Mouse (Mus musculus) kidney, adult 8-10 months (tissue): ENCODE results near the gene Med14.
A peak's percentile ranks its signal among the peaks of the same experiment; 100 is the strongest.

Source experiments
- DNase-seq, 2 experiments: peaks; one replicate each; pipeline ENCODE4 v3.0.0; 2022

The Med14 gene

DNA sequence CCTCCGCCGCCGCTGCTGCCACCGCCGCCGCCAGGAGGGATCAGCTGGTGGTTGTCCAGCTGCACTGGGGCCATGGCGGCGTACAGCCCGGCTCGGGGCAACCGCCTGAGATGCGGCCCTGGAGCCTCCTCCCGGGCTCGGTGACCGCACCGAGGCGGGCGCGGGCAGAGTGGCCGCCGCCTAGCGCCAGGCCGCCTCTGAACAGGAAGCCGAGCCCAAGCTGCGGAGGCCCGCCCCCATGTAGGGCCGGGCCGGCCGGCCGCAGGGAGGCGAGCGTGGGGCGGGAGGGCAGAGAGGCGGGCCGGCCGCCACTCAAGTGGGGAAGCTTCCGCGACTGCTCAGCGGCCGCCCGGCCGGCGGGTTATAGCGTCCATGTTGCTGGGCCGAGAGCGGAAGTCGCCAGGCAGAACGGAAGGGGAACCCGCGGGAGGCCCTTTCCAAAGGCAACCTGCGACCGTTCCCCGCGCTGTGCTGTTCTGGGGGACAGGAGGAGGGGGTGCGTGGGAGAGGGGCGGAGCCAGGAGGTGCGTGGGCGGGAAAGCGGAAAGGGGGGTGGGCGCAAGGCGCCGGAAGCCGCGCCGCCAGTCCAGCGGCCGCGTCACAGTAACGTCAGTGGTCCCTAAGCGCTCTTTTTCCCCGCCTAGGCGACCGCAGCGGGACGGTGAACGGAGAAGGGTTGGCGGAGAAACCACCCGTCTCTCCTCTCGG lies at the start of gene Med14:
Gene Med14, minus strand, starts transcription at position 448 of the 708 bp plus-strand sequence.
- peak; percentile 82 to 84 for DNase-seq

DNA sequence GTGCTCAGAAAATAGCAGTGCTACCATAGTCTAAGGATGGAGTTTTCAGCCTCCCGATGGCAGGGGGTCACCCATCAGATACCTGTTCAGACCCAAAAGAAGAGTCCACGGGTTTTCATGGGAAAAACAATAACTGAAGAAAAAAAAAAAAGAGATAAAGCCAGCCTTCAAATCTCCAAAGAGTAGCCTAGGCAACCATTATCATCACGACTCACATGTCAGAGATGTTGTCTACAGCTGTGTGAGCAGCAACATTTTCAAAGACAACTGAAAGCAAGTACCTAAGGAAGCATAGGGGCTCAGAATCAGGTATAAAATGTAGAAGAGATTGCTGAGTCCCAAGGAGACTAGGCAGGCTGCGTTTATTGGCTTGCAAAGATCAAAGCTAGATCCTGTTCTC lies 38.7 kb upstream of the Med14 start:
- DNase-seq = no peak

DNA sequence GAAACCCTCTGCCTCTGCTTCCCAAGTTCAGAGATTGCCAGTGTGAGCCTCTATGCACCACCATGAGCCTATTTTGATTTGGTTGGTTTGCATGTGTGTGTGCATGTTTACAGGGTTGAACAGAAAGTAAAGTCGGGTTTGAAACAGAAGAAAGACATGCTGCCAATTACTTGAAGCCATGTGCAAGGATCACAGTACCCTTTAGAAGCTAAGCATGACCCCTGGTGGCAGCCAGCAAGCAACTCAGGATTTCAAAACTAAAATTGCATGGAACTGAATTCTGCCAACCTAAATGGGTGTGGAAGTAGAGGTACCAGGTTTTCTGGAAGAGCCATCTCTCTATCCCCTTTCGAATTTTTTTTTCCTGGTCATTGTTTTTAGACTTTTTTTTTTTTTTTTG lies 33.0 kb upstream of the Med14 start:
- DNase-seq = peak; percentile 19

DNA sequence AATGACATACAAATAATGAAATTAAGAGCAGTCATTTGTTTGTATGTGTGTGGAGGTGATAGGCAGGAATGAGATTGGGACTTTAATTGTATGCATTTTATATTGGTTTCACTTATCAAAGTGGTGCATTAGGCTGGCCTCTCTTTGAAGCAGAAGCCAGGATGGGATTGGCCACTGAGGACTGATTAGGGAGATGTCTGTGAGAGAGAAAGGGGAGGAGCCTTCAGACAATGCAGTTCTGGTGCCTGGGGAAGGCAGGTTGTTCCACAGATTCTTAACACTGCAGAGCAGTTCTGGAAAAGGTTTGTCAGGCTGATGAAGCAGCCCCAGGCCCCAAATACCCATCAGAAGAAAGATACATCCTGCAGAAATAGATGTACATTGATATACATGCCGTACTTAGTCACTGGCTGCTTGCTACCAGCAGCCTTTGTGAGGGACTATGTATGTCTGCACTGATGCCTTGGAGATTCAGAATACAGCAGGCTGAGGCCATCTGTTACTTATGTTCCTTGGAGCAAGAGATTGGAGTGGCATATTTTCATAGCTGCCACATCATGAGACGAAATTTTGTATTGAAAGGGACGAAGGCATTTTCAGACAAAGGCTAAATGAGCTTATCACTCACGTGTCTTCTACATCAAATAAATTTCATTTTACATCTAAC lies 29.9 kb upstream of the Med14 start:
- no peak for DNase-seq

DNA sequence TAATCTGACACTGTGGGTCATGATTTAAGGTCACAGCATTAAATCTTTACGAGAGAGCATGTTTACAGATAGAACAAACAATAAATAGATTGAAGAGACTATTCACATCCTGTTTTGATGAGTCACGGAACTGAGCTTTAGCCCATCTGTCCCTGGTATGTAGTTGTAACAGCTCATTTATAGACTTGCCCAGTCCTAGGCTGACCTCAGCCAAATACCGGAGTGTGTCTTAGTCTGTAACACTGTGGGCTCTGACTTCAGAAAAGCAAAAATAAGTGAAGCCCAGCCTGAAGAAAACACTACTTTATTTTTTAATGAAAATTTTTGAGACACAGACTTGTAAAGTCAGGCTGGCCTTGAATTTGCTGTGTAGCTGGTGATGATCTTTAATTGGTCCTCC lies 11.4 kb upstream of the Med14 start:
- no peak for DNase-seq

DNA sequence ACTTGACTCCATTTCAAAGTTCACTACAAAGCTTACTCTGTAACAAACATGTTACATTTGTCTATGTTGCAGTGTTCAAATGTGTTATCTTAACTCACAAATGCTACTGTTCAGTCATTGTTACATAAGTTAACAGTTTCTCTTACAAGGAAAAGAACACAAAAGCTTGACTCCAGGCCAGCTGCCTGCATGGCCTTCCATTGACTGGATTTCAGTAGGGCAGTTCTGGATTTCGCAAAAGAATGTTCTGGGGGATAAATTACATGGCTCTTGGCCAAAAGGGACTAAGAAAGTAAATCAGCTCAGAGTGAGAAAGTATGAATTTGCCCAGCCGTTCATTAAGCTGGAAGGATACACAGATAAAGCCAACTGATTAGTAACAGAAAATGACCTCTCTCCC lies 9.7 kb upstream of the Med14 start:
- DNase-seq = peak in 1 of 2 experiments; percentile 18

DNA sequence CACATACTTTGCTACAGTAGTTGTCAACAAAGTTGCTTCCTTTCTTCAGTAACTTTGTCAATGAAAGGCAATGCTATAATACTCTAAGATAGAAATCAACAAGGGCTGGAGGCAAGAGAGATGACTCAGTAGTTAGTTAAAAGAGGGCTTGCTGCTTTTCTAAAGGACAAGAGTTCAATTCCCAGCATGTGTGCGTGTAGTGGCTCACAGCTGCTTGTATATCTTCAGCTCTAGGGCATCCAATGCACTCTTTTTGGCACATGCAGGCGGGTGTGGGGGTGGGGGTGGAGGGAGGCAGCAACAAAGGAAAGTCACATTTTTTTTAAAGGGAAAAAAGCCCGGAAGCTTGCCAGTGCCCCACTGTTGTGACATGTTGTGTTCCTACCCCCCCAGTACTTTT lies 6.7 kb upstream of the Med14 start:
- DNase-seq = no peak

DNA sequence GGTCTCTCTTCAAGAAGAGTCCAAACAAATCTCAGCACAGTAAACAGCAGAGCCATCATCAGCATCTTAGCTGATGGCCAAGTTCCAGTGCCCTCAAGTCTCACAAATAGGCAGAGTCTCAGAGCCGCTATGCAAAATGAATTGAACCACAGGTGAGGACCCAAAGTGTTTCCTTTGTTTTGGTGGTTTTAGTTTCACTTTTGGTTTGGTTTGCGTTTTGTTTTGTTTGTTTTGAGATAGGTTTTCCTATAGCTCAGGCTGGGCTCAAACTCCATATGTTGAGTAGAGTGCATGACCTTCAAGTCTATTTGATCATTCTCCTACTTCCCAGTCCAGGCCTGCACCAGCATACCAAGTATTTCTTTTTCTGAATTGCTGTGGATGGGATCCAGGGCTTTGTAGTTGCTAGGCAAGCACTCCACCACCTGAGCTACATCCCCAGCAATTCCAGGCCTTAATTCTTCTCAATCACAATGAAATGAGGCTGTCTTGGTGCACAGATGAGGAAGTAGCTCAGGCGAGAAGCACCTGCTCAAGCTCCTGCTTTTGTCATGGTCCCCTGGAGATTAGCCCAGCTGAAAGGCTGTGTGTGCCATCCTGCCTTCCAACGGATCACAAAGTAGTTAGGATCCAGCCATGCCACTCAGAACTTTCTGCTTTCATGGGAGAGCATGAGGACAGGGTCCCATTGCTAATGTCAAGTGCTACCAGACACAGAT lies 5.1 kb upstream of the Med14 start:
- DNase-seq = no peak

DNA sequence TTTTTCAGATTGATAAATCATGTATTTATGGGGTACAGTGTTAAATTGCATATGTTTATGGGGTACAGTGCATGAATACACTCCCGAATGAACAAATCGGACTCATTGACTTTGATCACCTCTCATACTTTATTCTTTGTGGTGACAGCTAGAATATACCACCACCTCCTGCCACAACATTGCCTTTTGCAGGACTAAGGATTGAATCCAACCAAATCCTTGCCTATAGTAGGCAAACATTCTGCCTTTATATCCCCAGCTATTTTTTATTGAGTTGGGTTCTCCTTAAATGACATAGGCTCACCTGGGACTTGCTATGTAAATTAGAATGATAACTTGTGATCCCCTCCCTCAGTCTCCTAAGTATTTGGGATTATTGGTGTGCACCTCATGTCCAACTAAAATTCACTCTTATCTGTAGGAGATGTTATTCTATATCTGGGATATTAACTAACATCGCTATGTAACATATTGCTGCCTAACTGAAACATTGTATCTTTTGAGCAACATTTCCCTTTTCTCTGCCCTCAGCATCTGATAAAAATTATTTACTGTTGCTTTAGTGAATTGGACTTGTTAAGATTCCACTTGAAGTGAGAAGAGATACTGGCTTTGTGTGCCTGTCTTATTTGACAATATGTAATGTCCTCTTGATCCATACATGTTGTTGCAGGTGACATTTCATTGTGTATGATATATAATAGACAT lies 1.4 kb upstream of the Med14 start:
- DNase-seq = no peak

DNA sequence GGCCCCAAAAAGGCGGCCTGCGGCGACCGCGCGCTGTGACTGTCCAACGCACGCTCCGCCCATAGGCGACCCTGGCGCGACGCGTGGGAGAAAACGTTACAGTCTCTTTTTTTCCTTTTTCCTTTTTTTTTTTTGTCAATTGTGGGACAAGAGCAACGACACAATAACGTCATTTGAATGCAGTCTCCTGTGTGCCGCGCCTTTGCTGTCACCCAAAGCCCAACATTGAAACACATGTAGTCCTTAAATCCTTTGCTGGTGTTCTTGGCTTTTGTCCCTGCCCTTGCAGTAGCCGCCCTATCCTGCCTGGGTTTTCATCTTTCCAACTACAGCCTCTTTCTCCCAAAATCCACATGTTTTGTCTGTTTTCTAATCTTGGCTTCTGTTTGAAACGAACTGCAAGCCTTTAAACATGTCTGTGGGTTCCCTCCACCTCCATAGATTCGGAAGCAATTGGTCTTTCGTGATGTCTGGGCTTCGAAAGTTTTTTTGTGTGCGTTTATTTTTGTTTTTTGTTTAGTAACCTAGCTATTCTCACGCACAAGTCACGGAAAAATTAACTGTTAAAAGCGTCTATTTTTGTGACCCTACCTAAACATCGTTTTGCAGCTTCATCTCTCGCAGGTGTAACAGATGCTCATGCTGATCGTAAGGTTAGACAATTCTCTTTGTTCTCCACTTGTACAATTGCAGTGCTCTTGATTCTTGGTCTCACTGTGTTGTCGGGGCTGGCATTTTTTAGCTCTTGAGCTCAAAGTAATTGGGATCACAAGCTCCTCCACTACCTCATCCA lies 657 bp upstream of the Med14 start:
- DNase-seq = peak in 1 of 2 experiments; percentile 23

DNA sequence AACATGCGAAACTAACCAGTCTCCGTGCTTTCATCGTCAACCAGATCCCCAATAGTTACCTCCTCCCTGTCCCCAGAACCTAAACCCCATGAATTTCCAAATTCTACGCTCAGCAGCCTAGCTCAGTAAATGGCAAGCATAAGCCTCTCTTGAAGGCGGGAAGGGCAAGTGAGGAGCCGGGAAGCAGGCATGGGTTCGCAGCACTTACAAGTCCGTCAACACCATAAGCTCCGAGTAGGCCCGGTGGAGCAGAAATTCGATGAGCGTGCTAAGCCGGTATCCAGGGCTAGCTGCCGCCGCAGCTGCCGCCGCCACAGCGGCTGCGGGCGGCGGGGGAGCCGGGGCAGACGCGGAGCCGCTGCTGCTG lies 631 bp downstream of the Med14 start:
- peak; percentile 13 to 27 for DNase-seq

DNA sequence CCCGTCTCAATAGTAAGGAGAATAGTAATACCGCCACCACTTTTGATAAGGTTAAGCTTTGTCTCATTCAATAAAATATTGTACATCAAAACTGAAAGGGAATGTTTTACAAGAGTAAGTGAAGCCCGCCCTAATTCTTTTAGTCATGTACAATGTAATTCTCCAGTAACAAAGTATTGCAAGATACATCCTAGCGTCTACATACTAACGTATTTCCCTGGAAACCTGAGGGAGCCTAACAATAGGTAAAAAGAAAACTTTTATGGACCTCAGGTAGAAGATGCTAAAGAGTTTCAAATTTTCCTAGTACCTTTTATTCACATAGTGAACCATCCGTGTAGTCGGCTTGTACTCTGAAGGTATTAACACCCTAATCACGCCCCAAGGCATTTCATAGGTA lies 1.4 kb downstream of the Med14 start:
- DNase-seq = no peak

DNA sequence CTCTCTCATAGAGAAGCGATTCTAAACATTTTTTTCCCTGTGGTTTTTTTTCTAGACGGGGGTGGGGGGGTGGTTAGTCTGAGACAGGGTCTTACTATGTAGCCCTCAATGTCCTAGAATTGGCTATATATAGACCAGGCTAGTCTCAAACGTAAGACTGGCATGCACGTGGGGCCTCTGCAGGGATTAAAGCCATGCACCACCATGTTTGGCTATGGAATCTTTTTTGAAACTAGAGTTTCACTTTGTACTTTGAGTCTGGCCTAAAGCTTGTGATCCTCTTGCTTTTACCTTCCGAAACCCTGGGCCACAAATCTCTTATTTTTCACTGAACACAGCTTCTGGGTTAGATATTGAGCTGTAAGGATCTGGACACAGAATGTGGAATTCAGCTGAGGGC lies 2.2 kb downstream of the Med14 start:
- DNase-seq = no peak

DNA sequence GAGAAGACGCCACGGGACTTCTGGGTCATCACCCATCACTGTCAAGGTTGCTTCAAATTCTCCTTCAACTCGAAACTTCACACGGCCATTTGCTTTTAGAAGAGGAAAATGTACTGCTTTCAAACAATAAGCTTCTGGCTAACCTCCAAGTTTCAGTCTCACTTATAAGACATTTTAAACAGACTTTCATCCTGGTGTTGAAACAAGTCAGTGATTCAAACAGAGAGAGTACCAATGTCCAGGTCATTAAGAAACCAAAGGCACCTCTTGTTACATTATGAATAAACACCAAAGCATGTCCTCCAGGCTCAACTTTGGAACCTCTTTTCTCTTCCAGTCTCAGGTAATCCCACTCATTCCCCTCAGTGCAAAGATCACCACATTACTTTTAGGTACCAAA lies 14.0 kb downstream of the Med14 start:
- DNase-seq = no peak

DNA sequence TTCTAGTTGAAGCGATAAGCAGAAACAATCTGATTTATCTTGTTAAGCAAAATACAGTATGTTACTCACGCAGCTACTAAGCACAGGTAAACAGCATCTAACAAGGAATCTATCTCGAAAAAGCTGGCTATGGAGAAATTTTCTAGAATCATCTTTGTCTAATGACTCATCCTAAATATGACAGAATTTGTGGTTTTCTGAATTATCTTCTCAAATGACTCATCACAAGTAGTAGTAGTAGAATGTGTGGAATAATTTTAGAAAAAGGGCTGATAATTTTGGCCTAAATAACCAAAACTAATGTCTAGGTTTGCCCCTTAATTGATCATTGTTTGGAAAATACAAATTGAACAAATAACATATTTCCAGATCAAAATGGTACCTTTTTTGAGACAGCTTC lies 15.1 kb downstream of the Med14 start:
- no peak for DNase-seq

DNA sequence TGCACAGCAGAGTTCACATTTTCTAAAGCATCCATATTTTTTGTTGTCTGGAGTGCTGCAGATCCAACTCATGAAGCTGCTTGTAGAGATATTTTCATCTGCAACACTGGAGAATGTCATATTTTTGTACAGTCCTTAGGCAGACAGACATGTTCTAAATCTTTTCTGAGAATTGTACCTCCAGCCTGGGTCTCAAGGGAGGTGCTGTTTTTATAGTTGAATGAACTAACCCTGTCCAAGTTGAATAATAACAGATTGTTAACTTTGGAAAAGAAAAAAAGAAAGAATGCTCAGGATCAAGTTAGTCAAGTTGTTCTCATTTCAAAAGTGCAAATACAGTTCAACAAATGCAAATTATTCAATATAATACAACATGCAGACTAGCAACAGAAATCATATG lies 21.5 kb downstream of the Med14 start:
- DNase-seq = no peak

DNA sequence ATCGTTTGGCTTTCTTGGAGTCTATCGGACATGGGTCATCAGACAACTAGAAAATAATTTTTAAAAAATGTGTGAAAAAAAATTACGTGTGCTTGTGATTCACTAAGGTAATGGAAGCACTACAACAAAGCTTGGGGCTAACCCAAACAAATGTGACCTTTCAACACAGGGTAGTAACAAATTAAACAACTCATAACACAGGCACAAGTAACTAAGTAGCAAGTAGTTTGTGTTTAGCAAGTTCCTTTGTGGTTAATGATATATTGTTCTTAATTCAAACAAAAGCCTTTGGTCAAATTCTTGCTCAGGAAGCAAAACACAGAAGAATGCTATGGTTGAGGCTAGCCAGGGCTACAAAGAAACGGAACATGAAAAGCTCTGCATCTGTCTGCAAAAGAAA lies 45.8 kb downstream of the Med14 start:
- peak in 1 of 2 experiments; percentile 22 for DNase-seq

DNA sequence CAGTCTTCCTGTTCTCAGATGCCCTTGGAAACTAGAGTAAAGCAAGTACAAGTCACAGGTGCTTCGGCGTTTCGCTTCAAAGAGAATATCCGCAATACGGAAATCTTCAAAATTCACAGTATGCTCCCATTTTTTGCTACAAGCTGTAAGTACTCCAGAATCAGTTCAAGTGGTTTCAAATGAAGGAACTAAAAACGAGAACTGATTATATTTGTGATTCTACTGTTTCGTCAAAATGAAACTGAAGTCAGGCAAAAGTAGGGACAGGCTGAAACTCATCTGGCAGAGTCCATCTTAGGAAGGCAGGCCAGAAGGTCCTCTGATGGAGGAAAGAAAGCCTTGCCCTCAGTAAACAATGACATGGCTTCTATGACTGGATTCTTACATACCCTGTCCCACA lies 48.1 kb downstream of the Med14 start:
- no peak for DNase-seq

DNA sequence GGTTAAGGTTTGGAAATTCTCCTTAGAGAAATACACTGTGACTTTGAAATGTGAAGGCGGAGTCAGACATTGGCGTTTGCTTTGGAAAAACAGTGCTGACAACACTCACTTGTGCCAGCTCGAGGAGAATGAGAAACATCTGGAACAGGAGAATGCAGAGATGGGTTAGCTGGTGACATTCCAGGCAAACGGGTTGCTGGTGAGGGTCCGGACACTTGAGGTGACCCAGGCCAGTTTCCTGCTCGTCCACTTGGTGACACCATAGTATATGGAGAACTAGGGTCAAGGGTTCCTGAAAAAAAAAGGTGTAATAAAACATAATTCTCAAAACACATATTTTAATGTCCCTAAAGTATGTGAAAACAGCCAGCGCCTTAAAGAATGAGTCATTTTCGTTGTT lies 75.0 kb downstream of the Med14 start:
- no peak for DNase-seq

DNA sequence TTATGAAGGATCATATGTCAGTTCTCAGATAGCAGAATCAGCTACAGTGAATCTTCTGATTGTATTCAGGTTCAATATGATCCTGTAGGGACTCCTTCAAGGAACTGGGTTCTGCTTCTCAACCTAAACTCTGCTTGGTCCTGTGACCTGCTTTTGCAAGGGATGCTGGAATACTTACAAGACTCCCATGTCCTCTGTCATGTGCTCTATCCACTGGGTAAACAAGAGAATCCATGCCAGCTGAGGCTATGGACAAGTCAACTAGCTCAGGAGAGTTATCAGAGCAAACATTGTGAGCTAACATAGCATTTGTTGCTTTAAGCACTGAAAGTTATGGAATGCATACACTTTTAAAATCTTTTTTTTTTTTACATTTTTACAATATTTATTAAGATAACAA lies 75.8 kb downstream of the Med14 start:
- DNase-seq = no peak

DNA sequence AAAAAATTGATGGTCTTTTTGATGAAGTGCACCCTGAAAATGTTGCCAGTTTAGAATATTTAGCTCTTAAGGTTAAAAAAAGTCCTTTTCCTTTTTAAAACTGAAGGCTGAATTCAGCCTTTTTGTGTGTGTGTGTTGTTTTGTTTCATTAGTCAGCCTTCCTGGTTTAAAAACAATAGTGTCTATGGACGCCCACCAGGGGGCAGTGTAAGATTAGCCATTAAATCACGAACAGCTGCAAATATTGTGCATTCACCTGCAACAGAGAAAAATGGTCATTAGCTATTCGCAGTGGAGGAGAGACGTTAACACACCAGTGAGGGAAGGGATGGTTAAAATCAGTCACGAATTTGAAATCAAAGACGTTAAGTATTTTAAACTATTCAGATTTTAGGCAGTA lies 84.5 kb downstream of the Med14 start:
- peak; percentile 38 to 60 for DNase-seq

DNA sequence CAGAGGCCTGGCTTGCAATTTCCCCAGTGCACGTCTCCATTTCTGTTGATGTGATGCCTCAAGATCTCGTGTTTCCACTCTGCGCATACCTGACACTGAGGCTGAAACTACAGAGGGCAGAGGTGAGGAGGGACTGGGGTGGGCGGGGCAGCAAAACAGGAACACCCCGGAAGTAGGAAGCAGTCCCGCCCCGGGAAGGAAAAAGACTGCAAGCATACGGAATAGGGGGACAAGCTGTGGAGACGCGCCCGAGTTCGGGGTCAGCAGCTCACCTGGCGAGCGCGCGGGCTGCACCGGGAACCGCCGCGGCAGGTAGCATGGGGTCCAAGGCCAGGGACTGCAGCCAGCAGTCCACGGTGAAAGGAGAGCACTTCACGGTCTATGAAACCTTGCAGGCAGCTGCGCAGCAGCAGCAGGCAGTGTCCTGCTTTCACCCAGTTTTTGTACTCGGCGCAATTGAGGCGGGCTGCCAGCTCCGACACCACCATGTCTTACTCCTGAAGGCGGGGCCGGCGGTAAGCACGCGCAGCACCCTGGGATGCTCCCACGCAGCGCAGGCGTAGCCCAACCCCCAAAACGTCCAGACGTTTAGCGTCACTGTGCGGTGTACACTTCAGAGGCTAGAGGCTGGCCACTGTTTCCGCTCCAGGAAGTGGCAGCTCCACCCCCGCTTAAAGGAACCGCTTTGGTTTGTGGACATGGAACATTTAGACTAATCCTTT lies 88.7 kb downstream of the Med14 start, which contains the start of gene 1810030O07Rik:
Gene 1810030O07Rik, minus strand, starts transcription at position 615 of the 722 bp plus-strand sequence.
- peak; percentile 92 to 94 for DNase-seq
